Mouse (Mus musculus) mouse trophoblast stem cell (cell line): Measurements from ENCODE around the gene Ift81.
"Not testable (repeated sequence)": the region's sequence is repeated elsewhere in the genome, so short reads cannot be mapped to it uniquely, and the experiment has no call there.

Experiments used
- in situ Hi-C, 2 experiments: fragments of 300-500 bp; cut with MseI, MboI; formaldehyde crosslinking; loops; 2 replicates in 1 of 2; 3 replicates in 1 of 2; pipeline ENCODE4 v1.15.1; 2025

Ift81 gene

DNA sequence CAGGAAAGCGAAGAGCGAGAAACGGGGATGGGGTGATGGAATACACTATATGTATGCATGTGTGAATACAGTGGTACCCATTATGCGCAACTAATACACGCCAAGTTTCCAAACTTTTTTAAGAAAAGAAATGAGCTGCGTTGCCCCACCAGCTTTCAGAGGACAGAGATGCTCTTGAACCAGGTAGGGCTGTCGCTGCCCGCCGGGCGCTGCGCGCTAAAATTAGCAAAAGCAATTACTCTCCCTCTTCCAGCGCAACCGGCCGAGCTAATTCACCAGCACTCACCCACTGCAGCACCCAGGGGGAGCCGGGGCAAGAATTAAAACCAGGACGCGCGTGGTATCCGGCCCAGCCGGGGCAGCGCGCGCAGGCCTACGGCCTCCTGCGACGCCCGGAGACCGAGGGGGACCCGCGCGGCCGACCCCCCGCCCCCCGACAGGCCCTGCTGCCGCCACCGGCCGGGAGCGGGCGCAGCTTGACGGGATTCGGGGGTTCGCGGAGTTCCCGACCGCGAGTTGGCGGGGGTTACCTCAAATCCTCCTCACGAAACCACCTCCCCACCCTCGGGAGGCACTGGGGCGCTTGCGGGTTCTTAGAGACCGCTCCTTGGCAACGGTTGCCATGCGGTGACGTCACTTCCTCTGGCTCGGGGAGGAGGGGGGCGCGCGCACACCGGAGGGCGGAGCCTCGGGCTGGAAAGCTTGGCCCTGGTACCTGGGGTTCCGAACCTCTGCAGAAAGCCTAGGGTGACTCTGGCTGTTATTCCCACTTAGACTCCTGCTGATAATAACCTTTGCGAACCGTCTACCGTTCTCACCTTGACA, at the start of gene Ift81:
Gene Ift81 (minus strand): TSS at position 611 of the 825 bp plus-strand sequence.
- in situ Hi-C loops, result no loop called here

DNA sequence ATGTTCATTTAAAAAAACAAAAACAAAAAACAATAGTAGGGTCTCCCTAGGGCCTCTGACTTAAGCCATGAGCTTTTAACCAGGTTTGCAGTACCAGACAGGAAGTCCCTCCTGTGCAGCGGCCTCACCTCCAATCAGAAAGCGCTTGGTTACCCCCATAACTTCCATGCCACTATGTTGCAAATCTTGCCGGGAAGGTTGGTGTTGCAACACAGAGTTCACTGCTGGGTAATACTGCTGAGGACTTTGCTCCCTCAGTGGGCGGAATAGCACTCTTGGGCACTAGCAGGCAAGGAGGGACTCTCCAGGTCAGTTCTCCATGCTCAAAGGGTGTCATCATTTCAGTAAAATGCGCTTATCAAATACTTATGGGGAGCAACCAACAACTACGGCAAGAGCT, 48.2 kb upstream of the Ift81 start:
- in situ Hi-C loops, result no loop called here

DNA sequence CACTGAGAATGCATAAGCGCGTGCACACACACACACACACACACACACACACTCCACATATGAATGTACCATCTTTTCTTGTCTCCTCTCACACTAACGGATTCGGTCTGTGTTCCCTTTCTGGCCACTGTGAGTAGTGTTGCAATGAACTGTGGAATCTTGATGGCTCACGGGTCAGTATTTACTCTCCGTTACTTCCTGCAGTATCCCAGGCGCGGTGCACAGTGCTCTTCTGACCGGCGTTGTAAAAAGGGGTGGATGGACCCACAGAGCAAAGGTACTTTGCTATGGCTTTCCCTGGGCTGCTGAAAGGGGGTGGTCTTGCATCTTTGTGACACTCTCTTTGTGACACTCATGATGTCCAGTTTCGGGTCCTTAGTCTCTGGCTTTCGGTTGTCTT, 42.5 kb upstream of the Ift81 start:
- in situ Hi-C loops, result no loop called here

DNA sequence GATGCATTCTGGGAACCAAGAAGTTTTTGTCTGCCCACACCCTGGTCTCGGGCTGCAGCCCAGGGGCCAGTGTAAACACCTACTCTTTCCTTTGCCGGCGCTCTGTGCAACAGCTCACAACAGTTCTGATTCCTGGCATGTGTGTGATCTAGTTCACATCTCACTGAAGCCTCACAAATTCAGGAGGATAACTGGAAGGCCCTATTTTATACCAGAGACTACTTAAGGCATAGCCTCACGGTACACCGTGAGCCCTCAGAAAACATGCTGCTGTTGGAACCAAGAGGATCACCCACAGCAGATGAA, 39.9 kb upstream of the Ift81 start:
- in situ Hi-C loops, result no loop called here

DNA sequence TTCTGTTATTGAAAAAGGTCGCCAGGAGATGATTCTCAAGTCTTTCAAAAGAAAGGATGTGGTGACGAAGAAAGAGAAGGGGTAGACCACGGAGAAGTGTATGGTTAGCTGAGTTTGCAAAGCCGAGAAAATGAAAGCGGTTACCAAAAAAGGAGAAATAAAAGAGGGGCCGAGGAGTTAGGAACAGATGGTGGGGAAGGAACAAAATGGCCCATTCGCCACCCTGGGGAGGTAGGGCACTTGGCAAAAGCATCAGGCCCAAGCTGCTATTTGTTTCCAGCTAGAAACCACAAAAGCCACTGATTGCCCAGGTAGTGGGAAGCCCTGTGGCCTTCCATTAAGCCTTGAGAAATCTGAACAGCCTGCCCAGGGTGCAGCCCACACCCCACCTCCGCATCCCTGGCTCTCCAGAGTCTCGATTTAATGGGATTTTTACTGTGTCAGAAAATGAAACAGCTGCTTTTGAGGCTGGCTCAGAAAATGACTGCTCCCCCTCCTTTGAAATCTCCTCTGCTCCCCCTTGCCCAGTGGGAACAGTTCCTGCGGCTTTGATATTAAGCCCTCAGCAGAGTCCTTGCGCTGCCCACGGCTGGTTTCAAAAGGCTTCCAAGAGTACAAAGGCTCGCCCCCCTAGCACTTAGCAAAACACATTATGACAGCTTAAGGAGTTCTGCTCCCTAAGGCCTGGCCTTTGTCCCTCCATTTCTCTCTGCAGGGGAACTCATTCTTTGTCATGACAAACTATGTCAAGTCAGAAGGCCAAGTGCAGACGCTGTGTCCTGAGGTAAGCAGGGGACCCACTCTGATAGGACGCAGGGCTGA, 39.3 kb upstream of the Ift81 start:
- in situ Hi-C loops, result no loop called here

DNA sequence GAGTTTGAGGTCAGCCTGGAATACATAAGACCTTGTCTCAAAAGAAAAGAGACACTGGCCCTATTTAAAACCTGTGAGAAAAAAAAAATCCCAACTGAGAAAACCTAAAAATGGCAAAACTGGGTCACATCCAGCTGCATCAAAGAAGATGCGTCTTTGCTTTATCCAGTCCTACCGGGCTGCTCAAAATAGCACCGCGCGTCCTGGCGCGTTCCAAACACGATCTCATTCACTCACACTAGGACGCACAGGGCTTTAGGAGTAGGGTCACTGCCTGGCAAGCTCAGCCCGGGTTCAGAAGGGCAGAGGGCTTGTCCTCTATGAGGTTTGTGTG, 38.8 kb upstream of the Ift81 start:
- in situ Hi-C loops, result no loop called here

DNA sequence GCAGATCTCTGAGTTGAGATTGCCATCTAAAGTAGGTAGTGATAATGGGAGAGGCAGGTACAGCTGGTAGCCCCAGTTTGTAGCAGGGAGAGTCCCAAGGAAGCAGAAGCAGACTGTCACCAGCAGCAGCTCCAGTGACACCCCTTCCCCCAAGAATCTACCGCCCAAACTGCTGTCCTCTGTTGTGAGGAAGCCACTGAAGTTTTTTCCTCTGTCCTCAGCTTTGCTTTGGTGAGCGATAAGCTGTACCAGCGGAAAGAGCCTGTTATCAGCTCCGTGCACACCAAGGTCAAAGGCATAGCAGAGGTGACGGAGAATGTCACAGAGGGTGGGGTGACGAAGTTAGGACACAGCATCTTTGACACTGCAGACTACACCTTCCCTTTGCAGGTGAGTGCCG, 38.2 kb upstream of the Ift81 start:
- in situ Hi-C loops, result no loop called here

DNA sequence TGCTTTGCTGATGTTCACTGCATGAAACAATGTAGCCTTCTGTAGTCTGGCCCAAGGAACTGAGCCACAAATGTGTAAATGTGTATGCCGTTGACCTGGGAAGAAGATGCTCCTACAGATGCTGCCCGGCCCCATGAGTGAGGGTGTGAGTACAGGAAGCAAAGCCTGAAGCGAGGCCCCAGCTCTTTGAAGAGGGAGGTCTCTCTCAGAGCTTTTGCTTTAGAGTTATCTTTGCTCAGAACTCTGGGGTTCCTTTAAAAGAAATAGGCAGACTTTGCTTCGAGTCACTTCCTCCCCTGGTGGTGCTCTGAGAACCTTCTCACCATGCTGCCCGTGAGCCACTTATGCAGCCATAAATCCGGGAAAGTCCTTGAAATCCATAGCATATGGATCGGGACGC, 35.8 kb upstream of the Ift81 start:
- in situ Hi-C loops, result no loop called here

DNA sequence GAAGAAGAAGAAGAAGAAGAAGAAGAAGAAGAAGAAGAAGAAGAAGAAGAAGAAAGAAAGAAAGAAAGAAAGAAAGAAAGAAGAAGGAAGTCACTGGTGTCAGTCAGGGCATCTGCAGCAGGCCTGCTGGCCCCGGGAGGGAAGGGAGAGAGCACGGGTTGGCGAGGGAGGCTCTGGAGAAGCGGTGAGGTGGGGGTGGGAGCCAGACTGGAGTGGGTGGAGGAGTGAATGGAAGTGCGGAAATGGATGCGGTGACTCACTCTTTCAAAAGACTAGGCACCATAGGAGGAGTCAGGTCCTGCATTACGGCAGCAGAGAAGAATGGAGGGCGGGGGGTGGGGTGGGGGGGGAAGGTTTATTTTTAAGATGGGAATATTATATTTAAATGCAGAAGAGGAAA, 34.9 kb upstream of the Ift81 start:
- in situ Hi-C loops, result no loop called here

DNA sequence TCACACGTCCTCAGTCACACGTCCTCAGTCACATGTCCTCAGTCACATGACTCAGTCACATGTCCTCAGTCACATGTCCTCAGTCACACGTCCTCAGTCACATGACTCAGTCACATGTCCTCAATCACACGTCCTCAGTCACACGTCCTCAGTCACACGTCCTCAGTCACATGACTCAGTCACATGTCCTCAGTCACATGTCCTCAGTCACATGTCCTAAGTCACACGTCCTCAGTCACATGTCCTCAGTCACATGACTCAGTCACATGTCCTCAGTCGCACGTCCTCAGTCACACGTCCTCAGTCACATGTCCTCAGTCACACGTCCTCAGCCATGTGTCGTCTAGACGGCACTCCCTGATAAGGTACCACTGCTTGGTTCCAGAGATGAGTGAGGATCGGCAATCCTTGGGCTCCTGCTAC, 33.6 kb upstream of the Ift81 start:
- in situ Hi-C loops, result not testable (repeated sequence)

DNA sequence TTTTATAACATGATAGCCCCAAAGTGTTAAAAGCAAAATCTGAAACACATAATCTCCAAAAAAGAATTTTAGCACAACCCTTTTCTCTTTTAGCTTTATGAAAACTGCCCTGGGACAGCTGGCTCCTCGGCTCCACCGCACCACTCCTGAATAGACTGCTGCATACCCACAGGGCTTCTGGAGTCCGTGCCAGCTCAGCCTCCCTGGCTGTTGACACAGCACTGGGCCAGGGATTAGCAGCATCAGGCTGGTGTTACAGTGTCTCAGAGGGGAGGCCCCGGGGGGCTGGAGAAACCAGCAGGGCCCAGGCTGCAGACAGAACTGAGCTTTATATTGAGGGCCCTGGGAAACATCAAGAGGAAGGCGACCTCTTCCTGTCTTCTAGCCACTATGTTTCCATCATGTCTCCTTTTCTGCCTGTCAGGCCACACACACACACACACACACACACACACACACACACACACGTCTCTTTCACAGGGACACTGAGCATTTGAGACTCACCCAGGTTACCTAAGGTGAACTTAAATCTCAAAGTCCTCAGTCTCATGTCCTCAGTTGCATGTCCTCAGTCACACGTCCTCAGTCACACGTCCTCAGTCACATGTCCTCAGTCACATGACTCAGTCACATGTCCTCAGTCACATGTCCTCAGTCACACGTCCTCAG, 33.1 kb upstream of the Ift81 start:
- in situ Hi-C loops, result no loop called here

DNA sequence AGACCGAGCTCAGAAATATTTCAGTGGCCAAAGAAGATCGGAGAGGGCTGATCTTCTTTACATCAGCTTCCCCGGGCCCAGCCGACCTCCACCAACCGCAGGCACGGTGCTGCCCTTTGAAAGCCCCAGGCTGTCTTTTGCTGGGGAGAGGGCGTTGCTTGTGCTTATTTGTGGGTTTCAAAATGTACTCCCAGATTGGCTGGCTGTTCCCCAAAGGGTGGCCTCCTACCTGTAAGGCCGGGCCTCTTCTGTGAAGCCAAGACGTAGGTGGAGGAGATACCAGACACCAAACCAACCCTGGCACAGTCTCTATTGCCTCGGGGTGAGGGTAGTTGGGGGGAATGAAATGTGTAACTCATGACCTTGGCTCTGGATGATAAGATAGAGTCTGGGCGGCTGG, 31.7 kb upstream of the Ift81 start:
- in situ Hi-C loops, result no loop called here

DNA sequence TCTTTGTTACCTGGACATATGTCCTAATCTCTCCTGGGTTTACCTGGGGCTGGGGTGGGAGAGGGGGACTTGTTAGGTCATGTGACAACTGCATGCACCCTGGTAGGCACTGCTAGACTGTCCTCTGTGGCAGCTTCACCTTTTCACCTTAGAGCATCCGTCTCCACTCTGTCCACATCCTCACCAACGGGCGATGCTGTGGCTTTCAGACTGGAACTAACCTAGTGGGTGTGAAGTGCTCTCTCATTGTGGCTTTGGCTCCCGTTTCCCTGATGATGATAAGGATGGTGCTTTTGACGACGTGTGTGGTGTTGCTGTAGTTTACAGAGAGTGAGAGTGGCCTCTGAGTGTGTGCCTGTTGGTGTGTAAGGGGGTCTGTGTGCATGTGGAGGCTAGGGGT, 31.0 kb upstream of the Ift81 start:
- in situ Hi-C loops, result no loop called here

DNA sequence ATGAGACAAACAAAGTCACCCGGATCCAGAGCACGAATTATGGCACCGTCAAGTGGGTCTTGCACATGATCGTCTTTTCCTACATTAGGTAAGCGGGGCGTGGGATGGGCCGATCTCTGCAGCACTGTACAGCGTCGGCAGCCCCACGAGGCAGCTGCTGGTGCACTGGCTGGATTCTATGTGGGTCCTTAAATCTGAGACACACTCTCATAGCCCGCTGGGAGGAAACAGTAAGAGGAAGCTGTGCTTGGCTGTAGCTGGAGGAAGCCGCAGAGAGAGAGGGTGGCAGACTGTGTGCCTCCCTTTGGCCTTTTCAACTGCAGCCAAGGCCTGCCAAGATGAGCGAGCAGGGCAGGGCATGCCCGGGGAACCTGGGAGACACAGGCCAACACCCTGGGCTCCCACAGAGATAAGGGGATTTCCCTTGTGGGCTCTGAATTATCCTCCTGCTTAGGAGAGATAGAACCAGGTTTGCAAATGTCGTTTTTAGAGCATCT, 29.8 kb upstream of the Ift81 start:
- in situ Hi-C loops, result no loop called here

DNA sequence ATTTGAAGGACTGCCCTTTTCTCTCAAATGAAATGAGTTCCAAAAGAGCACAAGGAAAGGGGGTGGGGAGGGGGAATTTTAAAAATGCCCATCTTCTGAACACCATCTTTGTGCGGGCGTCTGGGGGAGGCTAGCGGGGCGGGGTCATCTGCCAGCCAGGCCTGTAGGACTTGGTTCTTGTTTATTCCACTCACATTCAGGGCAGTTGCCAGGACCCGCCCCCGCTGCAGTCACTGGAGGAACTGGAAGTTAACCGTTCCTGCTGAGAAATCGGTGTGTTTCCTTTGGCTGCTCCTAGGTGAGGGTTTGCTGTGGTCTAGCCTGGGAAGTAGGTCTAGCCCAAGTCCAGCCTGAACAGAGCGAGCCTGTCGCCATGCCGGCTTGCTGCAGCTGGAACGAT, 29.4 kb upstream of the Ift81 start, which contains the start of gene P2rx7:
Gene P2rx7 (plus strand): TSS at position 211 of the 400 bp plus-strand sequence.
- in situ Hi-C loops, result no loop called here

DNA sequence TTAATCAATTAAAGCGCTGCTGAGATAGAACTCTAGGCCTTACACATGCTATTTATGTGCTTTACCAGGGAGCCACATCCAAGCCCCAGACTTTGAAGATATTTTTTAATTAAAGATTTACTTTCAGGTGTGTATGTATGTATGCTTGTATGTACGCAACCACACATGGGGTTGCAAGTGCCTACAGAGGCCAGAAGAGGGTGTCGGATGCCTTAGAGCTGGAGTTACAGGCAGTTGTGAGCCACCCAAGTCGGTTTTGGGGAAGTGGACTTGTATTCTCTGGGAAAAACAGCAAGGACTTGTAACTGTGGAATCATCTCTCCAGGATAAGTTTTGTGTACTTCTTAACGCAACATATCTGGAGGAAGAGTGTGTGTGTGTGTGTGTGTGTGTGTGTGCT, 25.7 kb upstream of the Ift81 start:
- in situ Hi-C loops, result no loop called here

DNA sequence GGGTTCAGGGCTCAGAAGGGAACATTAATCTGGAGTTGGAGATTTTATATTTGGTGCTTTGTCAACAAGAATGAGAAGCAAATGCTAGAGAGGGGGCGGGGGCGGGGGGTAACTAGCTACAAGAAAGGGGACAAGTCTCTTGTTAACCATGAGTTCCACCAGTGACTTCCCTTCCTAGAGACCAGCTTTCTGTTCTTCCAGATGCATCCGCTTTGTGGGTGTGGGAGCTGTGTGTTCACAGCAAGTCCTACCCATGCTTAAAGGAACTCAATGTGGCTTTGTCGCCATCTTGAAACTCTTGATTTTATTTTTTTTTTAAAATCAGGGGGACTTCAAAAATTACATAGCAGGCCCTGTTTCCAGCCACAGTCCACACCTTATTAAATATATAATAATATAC, 25.2 kb upstream of the Ift81 start:
- in situ Hi-C loops, result no loop called here

DNA sequence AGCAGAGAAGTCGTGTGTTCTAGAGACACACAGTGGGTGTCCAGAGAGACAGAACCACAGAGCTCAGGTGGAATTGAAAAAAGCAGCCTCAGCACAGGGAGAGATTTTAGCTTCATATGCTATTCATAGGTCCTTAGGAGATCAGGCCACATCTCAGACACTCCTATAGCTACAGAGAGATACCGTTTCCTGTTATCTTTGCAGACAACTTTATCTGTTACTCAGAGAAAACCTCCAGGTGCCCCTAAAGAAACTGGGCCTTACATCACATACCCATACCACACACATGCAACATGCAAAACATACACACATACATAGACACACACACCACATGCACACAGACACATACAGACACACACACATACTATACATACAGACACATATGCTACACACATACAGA, 24.0 kb upstream of the Ift81 start:
- in situ Hi-C loops, result no loop called here

DNA sequence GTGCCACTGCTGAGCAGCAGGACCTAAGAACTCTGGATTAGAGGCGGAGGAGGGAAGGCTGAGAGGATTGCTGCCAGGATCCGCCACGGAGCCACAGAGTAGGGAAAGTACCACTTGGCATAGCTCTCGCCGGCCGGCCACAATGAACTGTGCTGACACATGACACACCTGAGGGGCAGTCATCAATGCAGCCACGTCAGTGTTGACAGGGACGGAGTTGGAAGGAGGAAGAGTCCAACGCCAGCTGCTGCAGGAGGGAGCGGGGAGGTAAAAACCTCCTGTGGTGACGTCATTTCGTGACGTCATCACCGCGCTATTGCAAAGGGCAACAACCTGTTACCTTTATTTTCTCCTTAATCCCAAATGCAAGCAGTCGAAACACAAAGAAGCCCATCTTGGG, 22.6 kb upstream of the Ift81 start:
- in situ Hi-C loops, result no loop called here

DNA sequence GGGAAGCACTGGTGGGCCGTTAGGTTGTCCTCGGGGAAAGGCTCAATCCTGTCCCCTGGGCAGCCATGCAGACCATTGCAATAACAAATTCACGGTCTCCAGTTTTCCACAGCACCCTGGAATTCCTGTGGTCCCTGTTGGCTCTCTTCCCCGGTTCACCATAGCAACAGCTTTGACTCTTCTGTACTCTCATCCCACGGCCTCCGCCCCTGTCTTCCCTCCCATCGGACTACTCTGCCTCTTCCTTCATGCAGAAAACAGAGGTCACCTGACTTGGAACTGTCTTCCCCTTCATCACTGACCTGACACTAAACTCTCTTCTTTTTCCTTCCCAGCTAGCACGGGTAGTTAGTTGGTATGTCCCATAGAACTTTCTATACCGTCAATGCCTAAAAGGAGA, 22.0 kb upstream of the Ift81 start:
- in situ Hi-C loops, result no loop called here

DNA sequence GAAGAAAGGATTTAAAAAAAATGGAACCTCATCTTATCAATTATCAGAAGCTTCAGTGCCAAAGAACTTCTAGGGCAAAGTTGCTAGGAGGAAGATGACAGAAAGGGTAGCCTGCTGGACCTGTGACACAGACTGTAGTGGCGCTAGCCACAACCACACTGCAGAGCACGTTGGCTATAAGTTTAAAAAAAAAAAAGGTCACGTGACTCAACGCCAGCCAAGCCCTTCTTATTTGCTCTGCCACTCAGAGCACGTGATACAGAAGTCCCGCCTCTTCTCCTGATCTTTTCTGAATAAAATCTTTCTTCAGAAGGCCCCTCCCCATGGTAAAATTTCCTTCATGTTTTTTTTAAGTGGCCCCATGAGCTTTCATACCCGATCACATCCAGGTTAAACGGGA, 20.9 kb upstream of the Ift81 start:
- in situ Hi-C loops, result no loop called here

DNA sequence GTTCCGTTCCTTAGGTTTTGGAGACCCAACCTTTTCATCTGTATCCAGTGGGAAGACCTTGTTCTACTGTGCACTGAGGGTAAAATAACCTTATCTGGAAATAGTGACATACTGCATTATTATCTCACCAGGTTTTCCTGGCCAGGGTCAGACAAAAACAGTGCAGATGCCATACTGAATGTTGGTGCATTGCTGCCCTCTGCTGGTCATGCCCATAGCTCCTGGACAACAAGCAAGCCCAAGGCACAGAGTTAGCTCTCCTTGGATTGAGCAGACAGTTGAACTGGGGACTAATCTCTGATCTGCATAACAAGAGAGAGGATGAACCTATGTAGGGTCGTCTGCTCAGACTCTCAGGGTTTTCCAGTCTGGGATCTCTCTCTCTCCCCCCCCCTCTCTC, 12.9 kb upstream of the Ift81 start:
- in situ Hi-C loops, result no loop called here
